Mouse (Mus musculus) G1E (cell line): ENCODE results near the gene Slc25a21.

Experiments
- CTCF ChIP-seq: IDR thresholded peaks from 2 replicates; pipeline ENCODE4 v1.5.1; 2012; ENCODE audit warnings: low read depth, low read length, inconsistent platforms, mixed read lengths
- POLR2AphosphoS5 ChIP-seq: IDR thresholded peaks from 2 replicates; pipeline ENCODE4 v1.6.1; 2012; ENCODE audit warnings: low read depth, low read length, inconsistent platforms; ENCODE audit not compliant: insufficient replicate concordance
- TAL1 ChIP-seq: conservative IDR thresholded peaks from 2 replicates; pipeline ENCODE4 v1.6.1; 2012; ENCODE audit warnings: low read depth, low read length, inconsistent platforms, mixed read lengths

DNA sequence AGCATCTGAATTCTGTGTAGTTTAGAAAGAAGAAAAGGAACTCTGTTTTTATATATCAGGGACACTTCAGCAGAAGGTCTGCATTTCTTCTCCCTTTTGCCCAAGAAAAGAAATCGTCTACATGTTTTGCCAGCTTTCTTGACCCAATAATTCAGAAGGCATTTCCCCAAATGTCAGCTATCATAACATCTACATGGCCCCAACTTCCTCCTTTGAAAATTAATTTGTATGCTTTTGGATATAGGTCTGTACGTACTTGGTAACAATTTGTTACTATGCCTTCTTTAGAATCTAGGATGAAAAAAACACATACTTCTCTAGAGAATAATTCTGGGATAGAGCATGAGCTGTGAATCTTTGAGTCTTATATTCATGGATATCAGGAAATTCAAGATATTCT, 34.0 kb downstream of the Slc25a21 start:
- TF ChIP-seq CTCF (no peak), TAL1 (no peak), POLR2AphosphoS5 (no peak)
